Mouse (Mus musculus): ENCODE data around the gene Commd9.

GRCm38 (mm10) chr2:101862219-101863123 lies 23.6 kb upstream of the Commd9 start:
- no peak for TF ChIP-seq POLR2A (IDR thresholded peaks at IDR 0.05; ENCODE audit: control insufficient read depth, low read depth, low read length)
- TF ChIP-seq CTCF (IDR thresholded peaks at IDR 0.05; ENCODE audit: control insufficient read depth, insufficient read depth, insufficient replicate concordance, low read depth, low read length), result no peak
